Mouse (Mus musculus) C2C12 (cell line): ENCODE results near the gene Dnase1l2.
A peak's percentile ranks its signal among the peaks of the same experiment; 100 is the strongest.

Experiments
- CTCF ChIP-seq: IDR thresholded peaks from one replicate; pipeline ENCODE4 v1.5.1; 2011; ENCODE audit not compliant: control insufficient read depth, insufficient read depth, insufficient read length
- FOSL1 ChIP-seq: IDR thresholded peaks from one replicate; pipeline ENCODE4 v1.8.0; 2011; ENCODE audit warnings: mild to moderate bottlenecking, low read length; ENCODE audit not compliant: poor library complexity, insufficient read depth, severe bottlenecking
- MAX ChIP-seq: IDR thresholded peaks from one replicate; pipeline ENCODE4 v1.6.1; 2011; ENCODE audit warnings: mild to moderate bottlenecking, control low read depth
- MYOD1 ChIP-seq: IDR thresholded peaks from one replicate; pipeline ENCODE4 v1.6.1; 2011; ENCODE audit warnings: low read depth; ENCODE audit not compliant: control insufficient read depth, insufficient read length
- MYOG ChIP-seq: IDR thresholded peaks from one replicate; pipeline ENCODE4 v1.6.1; 2011; ENCODE audit not compliant: control insufficient read depth, insufficient read length; ENCODE audit errors: extremely low read depth

- TF ChIP-seq CTCF (no peak), MYOD1 (no peak), MAX (peak; percentile 1), FOSL1 (no peak), MYOG (no peak)
Measured at GRCm38 (mm10) chr17:24470701-24471527, 28.0 kb upstream of the Dnase1l2 start.
